Mouse (Mus musculus) forebrain, embryonic 16.5 days (tissue): ENCODE results near the gene Ulk4. TPM values are rescaled to one million over a fixed set of nuclear protein-coding genes. Genes with fewer than 3 reads are reported as not detected.
"Not testable (repeated sequence)": the region's sequence is repeated elsewhere in the genome, so short reads cannot be mapped to it uniquely, and the experiment has no call there.

Source experiments
- ATAC-seq: fragments of 200-750 bp; cut with Nextera tagmentation; 2 replicates; pipeline ENCODE4 v1.8.0; 2017; ENCODE audit warnings: mild to moderate bottlenecking, moderate library complexity
- H3K27ac ChIP-seq: fragments of 300-500 bp; sonication (generic); 2 replicates; pipeline ENCODE4 v1.5.1; 2014; ENCODE audit warnings: low read length, control low read depth
- H3K27me3 ChIP-seq: fragments of 300-500 bp; sonication (generic); replicated peaks from 2 replicates; pipeline ENCODE4 v1.6.1; 2014; ENCODE audit warnings: low read length; ENCODE audit not compliant: control insufficient read depth, insufficient read depth
- H3K36me3 ChIP-seq: fragments of 300-500 bp; sonication (generic); 2 replicates; pipeline ENCODE4 v1.6.1; 2014; ENCODE audit not compliant: control insufficient read depth, insufficient read depth
- H3K4me1 ChIP-seq: fragments of 300-500 bp; sonication (generic); replicated peaks from 2 replicates; pipeline ENCODE4 v1.6.1; 2014; ENCODE audit warnings: low read length; ENCODE audit not compliant: control insufficient read depth, insufficient read depth
- H3K4me2 ChIP-seq: fragments of 300-500 bp; sonication (generic); 2 replicates; pipeline ENCODE4 v1.6.1; 2014; ENCODE audit warnings: mild to moderate bottlenecking, low read length, control low read depth
- H3K4me3 ChIP-seq: fragments of 300-500 bp; sonication (generic); replicated peaks from 2 replicates; pipeline ENCODE4 v1.5.1; 2014; ENCODE audit warnings: mild to moderate bottlenecking, low read length, control low read depth
- H3K9ac ChIP-seq: fragments of 300-500 bp; sonication (generic); replicated peaks from 2 replicates; pipeline ENCODE4 v1.6.1; 2014; ENCODE audit warnings: low read depth, low read length, control low read depth
- H3K9me3 ChIP-seq: fragments of 300-500 bp; sonication (generic); 2 replicates; pipeline ENCODE4 v1.6.1; 2016; ENCODE audit warnings: low read length; ENCODE audit not compliant: control insufficient read depth
- WGBS: fragments of 180-500 bp; shearing (Covaris S2); extraction: QIAGEN DNeasy Blood & Tissue Kit; methylation state at CpG from one replicate; pipeline ENCODE4 v1.1.7; 2014; 5-methylcytosine and 5-hydroxymethylcytosine counted together
- polyA plus RNA-seq: library from polyadenylated mRNA; unstranded; fragments of >200 nt; fragmentation: Nextera tagmentation; extraction: Ambion mirVana; gene quantifications from 2 replicates; pipeline ENCODE4 v1.2.1, GENCODE M21; 2015

Ulk4 gene
- polyA plus RNA-seq, 1 experiment from 2014 or later = 115 TPM

- Histone ChIP-seq H3K4me2 (no peak overlapping the region), H3K4me1 (peaks cover 3% of the 10 kb centered on the region; the same call in 1 of the 2 replicates), H3K27me3 (no peaks in the 10 kb centered on the region), H3K9me3 (no peaks in the 10 kb centered on the region), H3K36me3 (no peaks in the 10 kb centered on the region), H3K4me3 (no peak overlapping the region), H3K27ac (no peak overlapping the region), H3K9ac (no peak overlapping the region)
- no peak for ATAC-seq
- WGBS = 32% methylated on average over 9 of the region's 9 CpGs
Observed at GRCm38 (mm10) chr9:120926939-120927606, 349.9 kb downstream of the Ulk4 start.

DNA sequence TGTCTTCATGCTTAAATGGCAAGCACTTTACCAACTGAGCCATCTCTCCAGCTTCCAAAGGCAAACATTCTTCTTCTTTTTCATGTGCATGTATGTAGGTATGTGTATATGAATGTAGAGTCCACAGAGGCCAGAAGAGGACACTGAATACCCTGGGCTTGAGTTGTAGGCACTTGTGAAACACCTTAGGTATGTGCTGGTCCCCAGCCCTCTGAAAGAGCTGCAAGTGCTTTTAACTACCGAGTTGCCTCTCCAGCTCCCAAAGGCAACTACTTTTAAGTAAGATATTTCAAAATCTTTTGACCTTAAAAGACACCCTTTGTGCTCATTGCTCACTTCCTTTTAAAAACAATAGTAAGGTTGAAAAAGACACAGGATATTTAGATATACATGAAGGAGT, 350.9 kb downstream of the Ulk4 start:
- Histone ChIP-seq H3K4me3 (no peak overlapping the region), H3K9ac (no peak overlapping the region), H3K9me3 (no peaks in the 10 kb centered on the region), H3K4me2 (no peak overlapping the region), H3K36me3 (no peaks in the 10 kb centered on the region), H3K27ac (no peak overlapping the region), H3K4me1 (peaks cover 3% of the 10 kb centered on the region; the same call in 1 of the 2 replicates), H3K27me3 (no peaks in the 10 kb centered on the region)
- ATAC-seq = no peak
- 79% methylated on average over 1 of the region's 1 CpGs for WGBS

GRCm38 (mm10) chr9:120919130-120919529, 357.9 kb downstream of the Ulk4 start:
- no peak overlapping the region for H3K4me2 ChIP-seq

GRCm38 (mm10) chr9:120918642-120919041, 358.4 kb downstream of the Ulk4 start:
- no peak for ATAC-seq
- Histone ChIP-seq H3K27me3 (no peaks in the 10 kb centered on the region), H3K4me3 (no peak overlapping the region), H3K9me3 (0 out of 2 replicates have a peak, but pooled peaks cover 3% of the 10 kb centered on the region), H3K27ac (no peak overlapping the region), H3K36me3 (no peaks in the 10 kb centered on the region), H3K9ac (no peak overlapping the region), H3K4me1 (no peaks in the 10 kb centered on the region), H3K4me2 (no peak overlapping the region)
- WGBS = 47% methylated on average over 6 of the region's 6 CpGs

More at GRCm38 (mm10) chr9:120919130-120919529, 357.9 kb downstream of the Ulk4 start:
- Histone ChIP-seq H3K9me3 (0 out of 2 replicates have a peak, but pooled peaks cover 3% of the 10 kb centered on the region), H3K9ac (no peak overlapping the region), H3K4me1 (no peaks in the 10 kb centered on the region), H3K27ac (no peak overlapping the region), H3K36me3 (no peaks in the 10 kb centered on the region), H3K27me3 (no peaks in the 10 kb centered on the region), H3K4me3 (no peak overlapping the region)
- ATAC-seq = no peak
- 67% methylated on average over 5 of the region's 5 CpGs for WGBS

DNA sequence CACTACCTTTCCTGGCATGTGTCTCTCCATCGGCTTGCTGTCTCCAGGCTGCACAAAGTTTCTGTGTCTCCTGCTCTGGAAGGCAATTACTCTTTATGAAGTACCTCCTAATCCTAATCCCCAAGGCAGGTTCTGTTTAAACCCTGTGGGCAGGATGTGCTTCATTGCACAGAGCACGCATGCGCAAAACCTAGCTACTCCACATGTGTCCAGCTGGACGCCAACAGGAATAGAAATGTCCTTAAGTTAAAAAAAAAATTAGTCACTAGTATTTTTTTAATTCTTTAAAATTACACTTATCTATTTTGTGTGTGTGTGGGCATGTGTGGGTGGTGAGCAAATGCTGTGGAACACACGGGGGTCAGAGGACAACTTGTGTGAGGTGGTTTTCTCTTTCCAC, 358.8 kb downstream of the Ulk4 start:
- Histone ChIP-seq H3K9ac (no peak overlapping the region), H3K27me3 (no peaks in the 10 kb centered on the region), H3K36me3 (no peaks in the 10 kb centered on the region), H3K27ac (no peak overlapping the region), H3K4me2 (no peak overlapping the region), H3K4me3 (no peak overlapping the region), H3K9me3 (0 out of 2 replicates have a peak, but pooled peaks cover 3% of the 10 kb centered on the region), H3K4me1 (no peaks in the 10 kb centered on the region)
- no peak for ATAC-seq
- 86% methylated on average over 5 of the region's 5 CpGs for WGBS

DNA sequence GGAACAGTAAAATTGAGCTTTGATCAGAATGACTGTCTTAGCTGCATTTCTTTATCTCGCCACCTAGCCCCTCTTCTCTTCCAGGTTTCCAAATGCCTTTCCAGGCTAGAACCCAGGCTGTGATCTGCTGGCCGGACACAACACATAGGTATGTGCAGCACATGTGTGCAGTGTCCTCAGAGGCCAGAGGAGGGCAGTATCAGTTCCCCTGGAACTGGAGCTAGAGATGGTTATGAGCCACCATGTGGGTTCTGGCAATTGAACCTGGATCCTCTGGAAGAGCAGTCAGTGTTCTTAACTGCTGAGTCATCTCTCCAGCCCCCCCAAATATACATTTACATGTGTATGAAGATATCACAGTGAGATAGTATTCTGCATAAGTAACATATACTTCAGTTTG, 359.4 kb downstream of the Ulk4 start:
- H3K27ac ChIP-seq, ATAC-seq, H3K9me3 ChIP-seq, H3K9ac ChIP-seq, H3K4me1 ChIP-seq, H3K27me3 ChIP-seq, H3K4me3 ChIP-seq, H3K36me3 ChIP-seq, H3K4me2 ChIP-seq: not testable (repeated sequence)
- WGBS = 93% methylated on average over 2 of the region's 2 CpGs

DNA sequence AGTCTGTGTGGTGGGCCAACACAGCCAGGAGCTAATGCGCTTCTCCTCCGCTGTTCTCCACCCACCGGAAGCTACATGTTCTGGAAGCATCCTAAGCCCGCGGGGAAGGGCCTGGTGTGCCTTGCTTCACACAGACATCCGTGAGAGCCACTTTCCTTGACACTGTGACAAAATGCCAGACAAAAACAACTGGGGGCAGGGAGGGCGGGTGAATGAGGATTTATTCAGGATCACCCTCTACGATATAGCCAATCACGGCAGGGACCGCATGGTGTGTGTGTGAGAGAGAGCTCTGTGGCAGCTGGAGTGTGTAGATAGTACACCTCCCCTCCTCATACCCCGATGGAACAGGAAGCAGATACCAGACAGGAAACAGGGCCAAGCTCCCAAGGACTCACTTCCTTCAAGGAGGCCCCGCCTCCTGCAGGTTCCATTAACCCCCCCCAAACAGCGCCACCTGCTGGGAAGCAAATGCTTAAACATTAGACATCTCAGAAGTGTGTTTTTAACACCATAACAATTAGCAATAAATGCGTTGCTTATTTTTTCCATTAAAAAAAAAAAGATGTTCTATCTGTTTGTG, 362.0 kb downstream of the Ulk4 start:
- Histone ChIP-seq H3K9ac (no peak overlapping the region), H3K4me2 (no peak overlapping the region), H3K27ac (no peak overlapping the region), H3K4me1 (no peaks in the 10 kb centered on the region), H3K27me3 (no peaks in the 10 kb centered on the region), H3K36me3 (no peaks in the 10 kb centered on the region), H3K9me3 (0 out of 2 replicates have a peak, but pooled peaks cover 3% of the 10 kb centered on the region), H3K4me3 (no peak overlapping the region)
- WGBS = 90% methylated on average over 14 of the region's 14 CpGs
- ATAC-seq = no peak

- no peak for ATAC-seq
- no peaks in the 10 kb centered on the region for H3K4me1 ChIP-seq
- H3K4me2 ChIP-seq = no peak overlapping the region
- no peak overlapping the region for H3K27ac ChIP-seq
- H3K4me3 ChIP-seq = no peak overlapping the region
- no peak overlapping the region for H3K9ac ChIP-seq
- no peaks in the 10 kb centered on the region for H3K36me3 ChIP-seq
- H3K27me3 ChIP-seq = no peaks in the 10 kb centered on the region
- WGBS = 91% methylated on average over 4 of the region's 4 CpGs
- H3K9me3 ChIP-seq = 0 out of 2 replicates have a peak, but pooled peaks cover 3% of the 10 kb centered on the region
Observed at GRCm38 (mm10) chr9:120914429-120914828, 362.6 kb downstream of the Ulk4 start.

DNA sequence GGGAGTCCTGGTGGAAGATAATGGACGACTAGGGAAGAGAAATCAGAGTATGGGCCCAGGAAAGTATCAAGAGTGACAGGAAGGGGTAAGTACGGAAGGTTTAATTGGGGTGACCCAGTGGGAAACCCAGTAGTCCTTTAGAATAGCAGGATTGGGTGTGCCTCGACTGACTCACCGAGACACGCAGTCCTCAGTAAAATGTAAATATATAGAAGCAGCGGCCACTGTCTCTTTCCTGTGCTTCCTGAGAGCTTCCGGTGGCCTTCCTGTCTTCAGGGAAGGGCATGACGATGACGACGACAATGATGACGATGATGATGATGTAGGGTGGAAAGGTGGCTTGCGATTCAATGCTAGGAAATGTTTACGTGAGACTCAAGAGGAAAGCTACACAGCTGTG, 363.8 kb downstream of the Ulk4 start:
- Histone ChIP-seq H3K4me2 (no peak overlapping the region), H3K9me3 (0 out of 2 replicates have a peak, but pooled peaks cover 3% of the 10 kb centered on the region), H3K4me1 (no peaks in the 10 kb centered on the region), H3K27me3 (no peaks in the 10 kb centered on the region), H3K36me3 (no peaks in the 10 kb centered on the region), H3K4me3 (no peak overlapping the region), H3K27ac (no peak overlapping the region), H3K9ac (no peak overlapping the region)
- ATAC-seq = no peak
- 87% methylated on average over 13 of the region's 13 CpGs for WGBS
